Mouse (Mus musculus) Muller cell, postnatal 12 days (primary cell): Measurements from ENCODE around the gene Prx.
A peak's percentile ranks its signal among the peaks of the same experiment; 100 is the strongest.
"Not testable (repeated sequence)": the region's sequence is repeated elsewhere in the genome, so short reads cannot be mapped to it uniquely, and the experiment has no call there.

Experiments used
- DNase-seq: peaks from one replicate; pipeline ENCODE4 v3.0.0-alpha.2; 2015; ENCODE audit errors: inconsistent ontology term

Prx gene

GRCm38 (mm10) chr7:27483860-27484259, 15.3 kb upstream of the Prx start:
- DNase-seq, result no peak

GRCm38 (mm10) chr7:27486102-27486769, 12.9 kb upstream of the Prx start:
- DNase-seq, result no peak

DNA sequence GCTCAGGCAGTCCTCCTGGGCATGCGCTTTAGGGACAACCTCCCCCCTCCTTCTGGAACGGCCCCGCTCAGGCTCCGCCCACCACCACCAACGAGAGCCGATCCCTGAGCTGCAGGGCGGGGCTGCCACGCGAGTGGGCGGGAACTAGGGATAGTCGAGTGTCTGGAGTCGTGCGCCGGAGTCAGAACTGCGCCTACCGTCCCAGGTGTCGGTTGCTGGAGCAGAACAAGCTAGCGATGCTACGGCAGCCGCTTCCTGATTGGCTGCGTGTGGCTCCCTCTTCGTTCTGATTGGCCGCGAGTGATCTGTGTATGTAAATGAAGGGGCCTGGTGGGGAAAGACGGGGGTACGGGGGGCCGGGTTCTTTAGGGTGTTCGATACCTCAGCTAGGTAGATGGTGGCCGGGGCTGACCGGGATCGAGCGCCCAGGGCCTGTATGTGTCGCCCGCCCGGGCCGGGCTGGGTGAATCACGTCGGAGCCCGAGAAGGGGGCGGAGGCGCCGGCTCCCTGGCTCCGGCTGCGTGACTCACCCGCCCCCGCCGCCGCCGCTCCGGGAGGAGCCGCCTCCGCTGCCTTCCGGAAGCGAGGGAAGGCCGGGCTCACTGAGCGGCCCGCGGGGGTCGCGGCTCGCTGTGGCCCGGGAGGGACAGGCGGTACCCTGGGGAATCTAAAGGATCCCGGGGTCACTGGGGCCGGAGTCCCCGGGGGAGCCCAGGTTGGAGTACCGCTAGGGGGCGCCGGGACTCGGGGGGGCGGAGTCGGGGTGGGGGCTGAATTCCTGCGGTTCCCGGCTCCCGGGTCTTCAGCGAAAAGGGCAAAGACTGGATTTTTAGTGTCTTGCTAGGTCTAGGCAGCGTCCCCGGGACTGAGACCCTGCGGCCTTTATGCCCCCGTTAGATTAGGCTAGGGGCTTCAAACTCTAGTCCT, 12.1 kb upstream of the Prx start, which contains the start of gene Sertad1:
Gene Sertad1, plus strand, starts transcription at position 141 of the 928 bp plus-strand sequence.
- DNase-seq, result peak; percentile 100

GRCm38 (mm10) chr7:27487740-27488268, 11.3 kb upstream of the Prx start:
- peak; percentile 76 for DNase-seq

DNA sequence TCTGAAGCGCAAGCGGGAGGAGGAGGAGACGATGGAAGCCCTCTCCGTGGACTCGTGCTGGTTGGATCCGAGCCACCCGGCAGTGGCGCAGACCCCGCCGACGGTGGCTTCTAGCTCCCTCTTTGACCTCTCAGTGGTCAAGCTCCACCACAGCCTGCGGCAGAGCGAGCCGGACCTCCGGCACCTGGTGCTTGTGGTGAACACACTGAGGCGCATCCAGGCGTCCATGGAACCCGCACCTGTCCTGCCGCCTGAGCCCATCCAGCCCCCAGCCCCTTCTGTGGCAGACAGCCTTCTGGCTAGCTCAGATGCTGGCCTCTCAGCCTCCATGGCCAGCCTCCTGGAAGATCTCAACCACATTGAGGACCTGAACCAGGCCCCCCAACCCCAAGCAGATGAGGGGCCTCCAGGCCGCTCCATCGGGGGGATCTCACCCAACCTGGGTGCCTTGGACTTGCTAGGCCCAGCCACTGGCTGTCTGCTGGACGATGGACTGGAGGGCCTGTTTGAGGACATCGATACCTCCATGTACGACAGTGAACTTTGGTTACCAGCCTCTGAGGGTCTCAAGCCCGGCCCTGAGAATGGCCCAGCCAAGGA, 9.8 kb upstream of the Prx start:
- DNase-seq, result no peak

- no peak for DNase-seq
Measured at GRCm38 (mm10) chr7:27490227-27490542, 8.9 kb upstream of the Prx start.

GRCm38 (mm10) chr7:27490543-27491329, 8.4 kb upstream of the Prx start:
- DNase-seq, result peak; percentile 99

- DNase-seq, result peak; percentile 84
Measured at GRCm38 (mm10) chr7:27491856-27492255, 7.3 kb upstream of the Prx start.

GRCm38 (mm10) chr7:27493022-27493421, 6.1 kb upstream of the Prx start:
- DNase-seq, result no peak

- no peak for DNase-seq
Measured at GRCm38 (mm10) chr7:27493450-27493849, 5.7 kb upstream of the Prx start.

DNA sequence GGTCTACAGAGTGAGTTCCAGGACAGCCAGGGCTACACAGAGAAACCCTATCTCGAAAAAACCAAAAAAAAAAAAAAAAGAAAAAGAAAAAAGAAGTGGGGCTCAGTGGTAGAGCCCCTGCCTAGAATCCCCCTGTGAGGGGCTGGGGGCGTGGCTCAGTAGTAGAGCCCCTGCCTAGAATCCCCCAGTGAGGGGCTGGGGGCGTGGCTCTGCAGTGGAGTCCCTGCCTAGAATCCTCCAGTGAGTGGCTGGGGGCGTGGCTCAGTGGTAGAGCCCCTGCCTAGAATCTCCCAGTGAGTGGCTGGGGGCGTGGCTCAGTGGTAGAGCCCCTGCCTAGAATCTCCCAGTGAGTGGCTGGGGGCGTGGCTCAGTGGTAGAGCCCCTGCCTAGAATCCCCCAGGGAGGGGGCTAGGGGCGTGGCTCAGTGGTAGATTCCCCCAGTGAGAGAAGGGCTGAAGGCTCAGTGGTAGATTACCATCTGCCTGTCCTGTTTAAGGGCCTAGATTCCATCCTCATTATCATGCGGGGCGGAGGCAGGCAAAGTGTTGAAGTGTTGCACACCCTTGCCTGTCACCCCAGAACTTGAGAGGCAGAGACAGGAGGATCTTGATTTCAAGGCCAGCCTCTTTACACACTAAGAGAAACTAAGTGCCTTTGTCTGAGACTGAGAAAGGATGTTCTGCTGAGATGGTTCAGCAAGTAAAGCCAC, 4.3 kb upstream of the Prx start:
- not testable (repeated sequence) for DNase-seq

- DNase-seq, result no peak
Measured at GRCm38 (mm10) chr7:27501620-27502019, 2.5 kb downstream of the Prx start.

DNA sequence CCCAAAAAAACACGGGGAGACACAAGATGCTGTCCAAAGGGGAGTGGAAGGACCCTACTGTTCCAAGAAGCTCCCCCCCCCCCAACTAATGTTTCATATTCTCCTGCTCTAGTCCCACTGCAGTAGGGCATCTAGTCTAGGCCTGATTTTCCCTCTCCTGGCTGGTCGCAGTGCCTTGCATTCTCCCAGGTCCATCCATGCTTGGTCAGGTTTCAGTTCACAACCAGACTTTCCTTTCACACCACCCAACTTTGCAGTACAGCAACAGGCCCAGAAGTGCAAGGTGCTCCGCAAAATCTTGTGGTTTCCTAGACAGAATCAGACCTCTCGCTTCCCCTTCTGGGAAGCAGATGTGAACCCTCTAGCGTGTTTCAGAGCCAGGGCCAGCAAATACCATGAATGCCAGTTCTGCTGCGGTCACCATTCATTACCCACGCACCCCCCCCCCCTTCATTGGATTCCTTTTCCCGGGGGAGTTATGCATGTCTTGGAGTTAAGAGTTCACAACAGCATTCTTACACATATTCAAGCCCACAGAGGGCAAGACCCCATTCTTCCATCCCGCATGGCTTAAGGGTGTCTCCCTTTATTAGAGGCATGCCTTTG, 7.7 kb downstream of the Prx start:
- peak; percentile 99 for DNase-seq

DNA sequence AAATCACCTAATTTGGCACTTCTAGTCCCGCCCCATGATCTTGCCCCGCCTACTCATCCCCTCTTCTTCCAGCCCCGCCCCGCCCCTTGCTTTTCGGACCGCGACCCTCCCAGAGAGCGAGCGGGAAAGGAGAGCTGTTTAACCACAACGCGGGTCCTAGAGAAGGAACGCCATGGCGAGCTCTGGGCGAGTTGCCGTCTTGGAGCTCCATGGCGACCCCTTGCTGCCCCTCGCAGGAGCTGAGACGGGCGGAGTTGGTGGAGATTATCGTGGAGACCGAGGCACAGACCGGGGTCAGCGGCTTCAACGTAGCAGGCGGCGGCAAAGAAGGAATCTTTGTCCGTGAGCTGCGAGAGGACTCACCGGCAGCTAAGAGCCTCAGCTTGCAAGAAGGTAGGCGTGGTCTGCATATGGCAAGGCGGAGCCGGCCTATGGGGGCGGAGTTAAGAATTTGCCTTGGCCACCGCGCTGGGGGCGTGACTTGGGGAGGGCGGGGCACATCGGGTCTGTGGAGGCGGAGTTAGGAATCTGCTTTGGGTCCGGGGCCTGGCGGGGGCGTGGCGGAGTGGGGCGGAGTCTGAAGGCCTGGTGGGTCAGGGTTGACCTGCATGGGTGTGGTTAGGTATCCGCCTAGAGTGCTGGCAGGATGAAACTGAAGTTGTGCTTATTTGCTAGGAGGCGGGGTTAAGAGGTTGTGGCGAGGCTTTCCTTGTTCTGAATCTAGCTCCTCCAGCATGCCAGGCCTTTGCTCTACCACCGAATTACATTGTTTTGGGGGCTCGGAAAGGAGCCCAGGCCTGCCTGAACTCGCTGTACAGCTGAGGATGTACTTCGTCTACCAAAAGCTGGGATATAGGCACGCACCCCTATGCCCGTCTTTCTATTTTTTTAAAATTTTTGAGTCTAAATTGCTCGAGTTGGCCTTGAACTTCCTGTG, 8.9 kb downstream of the Prx start:
- peak; percentile 99 for DNase-seq

GRCm38 (mm10) chr7:27508648-27509005, 9.5 kb downstream of the Prx start:
- peak; percentile 75 for DNase-seq

DNA sequence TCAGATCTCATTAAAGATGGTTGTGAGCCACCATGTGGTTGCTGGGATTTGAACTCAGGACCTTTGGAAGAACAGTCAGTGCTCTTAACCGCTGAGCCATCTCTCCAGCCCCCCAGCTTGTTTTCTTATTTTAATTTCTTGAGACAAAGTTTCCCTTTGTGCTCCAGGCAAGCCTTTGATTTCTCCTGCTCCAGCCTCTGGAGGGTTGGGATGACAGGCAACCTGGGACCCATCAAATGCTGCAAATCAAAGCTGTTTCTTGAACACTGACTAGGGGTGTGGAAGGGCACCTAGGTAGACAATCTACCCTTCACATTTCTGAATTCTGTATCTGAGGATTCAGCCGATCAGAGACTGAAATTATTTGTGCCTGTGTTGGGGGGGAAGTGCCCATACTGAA, 11.7 kb downstream of the Prx start:
- DNase-seq, result no peak

GRCm38 (mm10) chr7:27514961-27515360, 15.8 kb downstream of the Prx start:
- DNase-seq, result no peak

DNA sequence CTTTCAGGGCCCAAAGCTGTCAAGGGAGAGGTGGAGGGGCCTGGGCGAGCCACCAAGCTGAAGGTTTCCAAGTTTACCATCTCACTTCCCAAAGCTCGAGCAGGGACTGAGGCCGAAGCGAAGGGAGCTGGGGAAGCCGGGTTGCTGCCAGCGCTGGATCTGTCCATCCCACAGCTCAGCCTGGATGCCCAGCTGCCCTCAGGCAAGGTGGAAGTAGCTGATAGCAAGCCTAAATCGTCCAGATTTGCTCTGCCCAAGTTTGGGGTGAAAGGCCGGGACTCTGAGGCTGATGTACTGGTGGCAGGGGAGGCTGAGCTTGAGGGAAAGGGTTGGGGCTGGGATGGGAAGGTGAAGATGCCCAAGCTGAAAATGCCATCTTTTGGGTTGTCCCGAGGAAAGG, 19.2 kb downstream of the Prx start:
- no peak for DNase-seq

DNA sequence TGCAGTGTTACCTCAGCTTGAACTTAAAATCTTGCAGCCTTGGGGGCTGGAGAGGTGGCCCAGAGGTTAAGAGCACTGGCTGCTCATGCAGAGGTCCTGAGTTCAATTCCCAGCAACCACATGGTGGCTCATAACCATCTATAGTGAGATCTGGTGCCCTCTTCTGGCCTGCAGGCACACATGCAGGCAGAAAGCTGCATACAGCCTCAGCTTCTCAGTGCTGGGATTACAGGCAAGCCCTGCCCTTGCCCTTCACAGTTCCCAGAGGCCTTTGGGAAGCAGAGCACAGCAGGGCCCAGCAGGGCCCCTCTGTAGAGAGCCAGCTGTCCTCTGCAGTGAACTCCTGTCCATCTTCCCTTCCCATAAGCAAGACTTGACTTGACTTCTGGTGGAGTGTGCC, 21.0 kb downstream of the Prx start:
- no peak for DNase-seq

- no peak for DNase-seq
Measured at GRCm38 (mm10) chr7:27520599-27520998, 21.5 kb downstream of the Prx start.
